Mouse (Mus musculus) CH12.LX (cell line): ENCODE measurements around the gene Kif12.

Experiments used
- CTCF ChIP-seq, 2 experiments: IDR thresholded peaks in 1 of 2; conservative IDR thresholded peaks in 1 of 2; 2 replicates each; pipeline ENCODE4 v1.5.1; 2011 to 2012; ENCODE audit warnings: low read depth in 2 of 2, low read length in 2 of 2, improper control_type of control experiment in 1 of 2, inconsistent platforms in 1 of 2, mild to moderate bottlenecking in 1 of 2, moderate library complexity in 1 of 2
- KAT2A ChIP-seq: IDR thresholded peaks from 2 replicates; pipeline ENCODE4 v1.6.1; 2012; ENCODE audit warnings: low read length, improper control_type of control experiment, inconsistent platforms; ENCODE audit not compliant: insufficient replicate concordance
- MAZ ChIP-seq: IDR thresholded peaks from 2 replicates; pipeline ENCODE4 v1.6.1; 2012; ENCODE audit warnings: low read depth, mild to moderate bottlenecking, inconsistent platforms, low read length, improper control_type of control experiment, moderate library complexity
- POLR2A ChIP-seq: IDR thresholded peaks from 2 replicates; pipeline ENCODE4 v1.6.1; 2011; ENCODE audit warnings: low read depth, mild to moderate bottlenecking, improper control_type of control experiment, low read length
- POLR2AphosphoS2 ChIP-seq: IDR thresholded peaks from 2 replicates; pipeline ENCODE4 v1.6.1; 2011; ENCODE audit warnings: low read depth, low read length, improper control_type of control experiment
- RCOR1 ChIP-seq: conservative IDR thresholded peaks from 2 replicates; pipeline ENCODE4 v1.6.1; 2012; ENCODE audit warnings: low read depth, mild to moderate bottlenecking, inconsistent platforms, low read length, improper control_type of control experiment

- TF ChIP-seq CTCF (conservative IDR thresholded peaks at IDR 0.05 in 1 of 2, IDR thresholded peaks at IDR 0.05 in 1 of 2; ENCODE audit: low read depth in 2 of 2, low read length in 2 of 2) = no peak
- no peak for TF ChIP-seq RCOR1
- no peak for TF ChIP-seq MAZ
- no peak for TF ChIP-seq KAT2A
- TF ChIP-seq POLR2A = no peak
- no peak for TF ChIP-seq POLR2AphosphoS2
Measured at GRCm38 (mm10) chr4:63165636-63166035, 6.3 kb downstream of the Kif12 start.
